Mouse (Mus musculus) kidney, embryonic 14.5 days (tissue): ENCODE results near the gene Snai1. TPM values are rescaled to one million over a fixed set of nuclear protein-coding genes. Genes with fewer than 3 reads are reported as not detected.

Experiments
- ATAC-seq: fragments of 200-750 bp; cut with Nextera tagmentation; 2 replicates; pipeline ENCODE4 v1.8.0; 2017; ENCODE audit warnings: moderate number of reproducible peaks, mild to moderate bottlenecking, moderate TSS enrichment, moderate library complexity; ENCODE audit not compliant: low FRiP score, low TSS enrichment
- H3K27ac ChIP-seq: fragments of 300-500 bp; sonication (generic); 2 replicates; pipeline ENCODE4 v1.5.1; 2014; ENCODE audit warnings: low read depth, mild to moderate bottlenecking, low read length, moderate library complexity, mixed read lengths
- H3K27me3 ChIP-seq: fragments of 300-500 bp; sonication (generic); 2 replicates; pipeline ENCODE4 v1.6.1; 2014; ENCODE audit warnings: mild to moderate bottlenecking, low read length; ENCODE audit not compliant: control insufficient read depth, insufficient read depth
- H3K36me3 ChIP-seq: fragments of 300-500 bp; sonication (generic); 2 replicates; pipeline ENCODE4 v1.6.1; 2014; ENCODE audit warnings: low read length, mixed read lengths; ENCODE audit not compliant: control insufficient read depth, insufficient read depth
- H3K4me1 ChIP-seq: fragments of 300-500 bp; sonication (generic); 2 replicates; pipeline ENCODE4 v1.6.1; 2014; ENCODE audit warnings: low read length, mixed read lengths; ENCODE audit not compliant: control insufficient read depth, insufficient read depth
- H3K4me2 ChIP-seq: fragments of 300-500 bp; sonication (generic); replicated peaks from 2 replicates; pipeline ENCODE4 v1.6.1; 2014; ENCODE audit warnings: low read depth, mild to moderate bottlenecking, low read length
- H3K4me3 ChIP-seq: fragments of 300-500 bp; sonication (generic); 2 replicates; pipeline ENCODE4 v1.5.1; 2014; ENCODE audit warnings: mild to moderate bottlenecking, low read length
- H3K9ac ChIP-seq: fragments of 300-500 bp; sonication (generic); 2 replicates; pipeline ENCODE4 v1.6.1; 2014; ENCODE audit warnings: low read depth, mild to moderate bottlenecking, low read length, moderate library complexity
- H3K9me3 ChIP-seq: fragments of 300-500 bp; sonication (generic); 2 replicates; pipeline ENCODE4 v1.6.1; 2016; ENCODE audit warnings: low read length; ENCODE audit not compliant: control insufficient read depth
- WGBS: fragments of 180-500 bp; shearing (Covaris S2); extraction: QIAGEN DNeasy Blood & Tissue Kit; methylation state at CpG from one replicate; pipeline ENCODE4 v1.1.7; 2014; 5-methylcytosine and 5-hydroxymethylcytosine counted together
- polyA plus RNA-seq: library from polyadenylated mRNA; unstranded; fragments of >200 nt; fragmentation: Nextera tagmentation; extraction: Ambion mirVana; gene quantifications from 2 replicates; pipeline ENCODE4 v1.2.1, GENCODE M21; 2014

Snai1 gene
- polyA plus RNA-seq, 1 experiment from 2014 or later = 40.4 TPM

- H3K36me3 ChIP-seq = no peaks in the 10 kb centered on the region
- ATAC-seq = peak; percentile 81
- H3K4me1 ChIP-seq = peaks cover 42% of the 10 kb centered on the region
- no peak overlapping the region for H3K4me2 ChIP-seq
- H3K9me3 ChIP-seq = no peaks in the 10 kb centered on the region
- WGBS = 13% methylated on average over 10 of the region's 10 CpGs
- no peak overlapping the region for H3K9ac ChIP-seq
- H3K4me3 ChIP-seq = no peak overlapping the region
- H3K27me3 ChIP-seq = no peaks in the 10 kb centered on the region
- peak overlapping the region; percentile 85 for H3K27ac ChIP-seq
These were observed 45.4 kb downstream of the Snai1 start for GRCm38 (mm10) chr2:167583161-167583952.

- H3K9ac ChIP-seq = no peak overlapping the region
- no peaks in the 10 kb centered on the region for H3K27me3 ChIP-seq
- H3K4me2 ChIP-seq = no peak overlapping the region
- H3K4me3 ChIP-seq = no peak overlapping the region
- no peak overlapping the region for H3K27ac ChIP-seq
- no peak for ATAC-seq
- peaks cover 48% of the 10 kb centered on the region for H3K4me1 ChIP-seq
- H3K9me3 ChIP-seq = no peaks in the 10 kb centered on the region
- WGBS = 42% methylated on average over 2 of the region's 2 CpGs
- H3K36me3 ChIP-seq = no peaks in the 10 kb centered on the region
These were observed 47.3 kb downstream of the Snai1 start for GRCm38 (mm10) chr2:167585273-167585672.

GRCm38 (mm10) chr2:167586041-167586440 lies 48.0 kb downstream of the Snai1 start:
- no peak overlapping the region for H3K4me3 ChIP-seq
- H3K9me3 ChIP-seq = no peaks in the 10 kb centered on the region
- no peak for ATAC-seq
- peak overlapping the region; percentile 5; the same call in 1 of the 2 replicates for H3K9ac ChIP-seq
- WGBS = 9% methylated on average over 8 of the region's 8 CpGs
- no peaks in the 10 kb centered on the region for H3K36me3 ChIP-seq
- H3K4me2 ChIP-seq = no peak overlapping the region
- H3K27me3 ChIP-seq = no peaks in the 10 kb centered on the region
- peak overlapping the region; percentile 44 for H3K27ac ChIP-seq
- H3K4me1 ChIP-seq = peaks cover 48% of the 10 kb centered on the region

GRCm38 (mm10) chr2:167586976-167587375 lies 49.0 kb downstream of the Snai1 start:
- H3K4me3 ChIP-seq = no peak overlapping the region
- H3K9me3 ChIP-seq = no peaks in the 10 kb centered on the region

GRCm38 (mm10) chr2:167588774-167589577 lies 51.0 kb downstream of the Snai1 start:
- H3K4me1 ChIP-seq = peaks cover 36% of the 10 kb centered on the region
- peak; percentile 13; the same call in 1 of the 2 replicates for ATAC-seq

More at GRCm38 (mm10) chr2:167586976-167587375, 49.0 kb downstream of the Snai1 start:
- Histone ChIP-seq H3K36me3 (no peaks in the 10 kb centered on the region), H3K27ac (peak overlapping the region; percentile 44; the same call in 1 of the 2 replicates), H3K9ac (no peak overlapping the region), H3K4me2 (no peak overlapping the region), H3K4me1 (peaks cover 47% of the 10 kb centered on the region), H3K27me3 (no peaks in the 10 kb centered on the region)
- WGBS = 8% methylated on average over 9 of the region's 9 CpGs
- no peak for ATAC-seq

More at GRCm38 (mm10) chr2:167588774-167589577, 51.0 kb downstream of the Snai1 start:
- WGBS = 14% methylated on average over 21 of the region's 21 CpGs
- H3K27me3 ChIP-seq = no peaks in the 10 kb centered on the region
- no peaks in the 10 kb centered on the region for H3K9me3 ChIP-seq
- peak overlapping the region; percentile 71 for H3K27ac ChIP-seq
- peak overlapping the region; percentile 22; the same call in 1 of the 2 replicates for H3K4me3 ChIP-seq
- H3K4me2 ChIP-seq = peak overlapping the region; percentile 35
- peak overlapping the region; percentile 46 for H3K9ac ChIP-seq
- H3K36me3 ChIP-seq = no peaks in the 10 kb centered on the region

Other genes starting within 250 kb of the Snai1 start
- 12.2 and 13.1 TPM in 2 replicates for gene B4galt5, start 189.0 kb upstream of the Snai1 start, polyA plus RNA-seq
- gene Slc9a8, start 116.5 kb upstream of the Snai1 start, polyA plus RNA-seq = 15.3 and 28.6 TPM in 2 replicates
- 79.1 and 98.3 TPM in 2 replicates for gene Rnf114, start 45.5 kb upstream of the Snai1 start, polyA plus RNA-seq
- 10.8 and 17.4 TPM in 2 replicates for gene Spata2, start 45.3 kb upstream of the Snai1 start, polyA plus RNA-seq
- gene Ube2v1, start 93.9 kb downstream of the Snai1 start, polyA plus RNA-seq = 212 and 283 TPM in 2 replicates
- 5.6 and 6.1 TPM in 2 replicates for gene Gm20431, start 123.3 kb downstream of the Snai1 start, polyA plus RNA-seq
- gene Cebpb, start 150.7 kb downstream of the Snai1 start, polyA plus RNA-seq = 7.7 and 8.3 TPM in 2 replicates
- 37.9 and 52.8 TPM in 2 replicates for gene Tmem189, start 151.6 kb downstream of the Snai1 start, polyA plus RNA-seq